Mouse (Mus musculus) layer of hippocampus, adult 18-20 months (tissue): ENCODE measurements around the gene Gm12258. TPM values are rescaled to one million over a fixed set of nuclear protein-coding genes. Genes with fewer than 3 reads are reported as not detected.

Experiments used
- DNase-seq, 2 experiments: peaks; one replicate each; pipeline ENCODE4 v3.0.0; 2022; ENCODE audit warnings: low spot score in 2 of 2
- total RNA-seq, 2 experiments: library from RNA; stranded (reverse); gene quantifications; 2 replicates each; pipeline ENCODE4 v1.2.3; 2021

The Gm12258 gene
- total RNA-seq, 2 experiments from 2014 or later: 16.8 to 17.6 TPM

GRCm38 (mm10) chr11:58897485-58897884 lies 50.5 kb downstream of the Gm12258 start:
- DNase-seq: no peak

GRCm38 (mm10) chr11:58901080-58901479 lies 54.1 kb downstream of the Gm12258 start:
- no peak for DNase-seq

- peak; percentile 92 to 97 for DNase-seq
Measured at GRCm38 (mm10) chr11:58903511-58904409, 56.8 kb downstream of the Gm12258 start, which contains the start of gene Zfp39. Gene Zfp39 (minus strand): TSS chr11:58904225.

DNA sequence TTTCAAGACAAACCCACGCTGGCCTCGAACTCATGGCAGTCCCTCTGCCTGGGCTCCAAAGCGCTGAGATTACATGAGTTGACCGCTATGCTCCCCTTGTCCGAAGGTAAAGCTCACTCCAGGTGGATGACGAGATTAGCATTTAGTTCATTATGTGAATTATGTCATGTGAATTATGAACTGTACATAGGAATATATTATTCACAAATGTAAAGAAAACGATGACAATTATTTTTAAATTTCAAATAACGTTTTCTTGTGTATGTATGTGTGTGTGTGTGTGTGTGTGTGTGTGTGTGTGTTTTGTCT lies 57.4 kb downstream of the Gm12258 start:
- no peak for DNase-seq

DNA sequence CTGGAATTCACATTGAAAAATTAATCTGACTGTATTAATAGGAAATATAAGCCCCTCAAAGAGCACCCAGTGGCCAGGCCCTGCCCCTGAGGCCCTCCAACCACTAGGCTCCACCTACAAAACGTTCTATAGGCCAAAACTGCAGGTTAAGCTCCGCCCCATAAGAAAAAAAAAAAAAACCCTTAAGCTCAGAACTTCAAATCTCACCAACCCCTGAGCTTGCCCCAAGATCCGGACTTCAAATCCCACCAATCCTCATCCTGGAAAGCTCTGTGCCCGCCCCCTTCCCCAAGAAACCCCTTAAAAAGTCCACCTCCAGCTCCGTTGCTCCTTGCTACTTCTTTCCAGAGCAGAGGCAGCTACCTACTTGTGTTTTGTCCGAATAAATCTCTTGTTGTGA lies 57.9 kb downstream of the Gm12258 start:
- DNase-seq: no peak

Other genes with a start within 250 kb of the Gm12258 start
- not detected for gene 2210407C18Rik, start 231.1 kb upstream of the Gm12258 start, total RNA-seq
- gene Olfr323, start 216.7 kb upstream of the Gm12258 start, total RNA-seq: under 1 TPM in 1 of 2 experiments, not detected in 1; 0.15 TPM
- gene Trim58, start 206.7 kb upstream of the Gm12258 start, total RNA-seq: not detected
- gene Olfr322, start 188.4 kb upstream of the Gm12258 start, total RNA-seq: not detected
- not detected for gene Olfr320, start 166.1 kb upstream of the Gm12258 start, total RNA-seq
- gene Olfr319, start 148.0 kb upstream of the Gm12258 start, total RNA-seq: not detected
- gene Olfr318, start 123.1 kb upstream of the Gm12258 start, total RNA-seq: under 1 TPM in 1 of 2 experiments, not detected in 1; 0.08 TPM
- gene Olfr317, start 107.9 kb upstream of the Gm12258 start, total RNA-seq: under 1 TPM in 1 of 2 experiments, not detected in 1; 0.10 TPM
- gene Olfr316, start 94.4 kb upstream of the Gm12258 start, total RNA-seq: 1 to 10 TPM; 1.1 to 1.4 TPM
- gene Olfr315, start 74.0 kb upstream of the Gm12258 start, total RNA-seq: not detected
- not detected for gene Olfr314, start 64.2 kb upstream of the Gm12258 start, total RNA-seq
- gene Fam183b, start 45.2 kb upstream of the Gm12258 start, total RNA-seq: 1 to 10 TPM; 8.4 to 8.6 TPM
- not detected for gene Olfr313, start 32.2 kb upstream of the Gm12258 start, total RNA-seq
- gene Olfr312, start 17.9 kb upstream of the Gm12258 start, total RNA-seq: not detected
- gene Olfr311, start 7.9 kb upstream of the Gm12258 start, total RNA-seq: not detected
- 10 to 100 TPM; 12.2 to 13.2 TPM for gene 2810021J22Rik, start 20.1 kb downstream of the Gm12258 start, total RNA-seq
- gene Zfp39, start 57.1 kb downstream of the Gm12258 start, total RNA-seq: 1 to 10 TPM; 9.5 to 9.6 TPM
- gene Btnl10, start 70.8 kb downstream of the Gm12258 start, total RNA-seq: not detected
- gene Rnf187, start 91.8 kb downstream of the Gm12258 start, total RNA-seq: 100 to 1,000 TPM; 493 to 502 TPM
- gene Hist3h2ba, start 101.8 kb downstream of the Gm12258 start, total RNA-seq: 10 to 100 TPM; 82.1 to 87.0 TPM
- gene Hist3h2a, start 107.5 kb downstream of the Gm12258 start, total RNA-seq: 10 to 100 TPM; 69.9 to 70.6 TPM
- gene Trim17, start 107.5 kb downstream of the Gm12258 start, total RNA-seq: 1 to 10 TPM; 4.7 to 5.7 TPM
- 10 to 100 TPM; 29.1 to 30.4 TPM for gene Trim11, start 130.9 kb downstream of the Gm12258 start, total RNA-seq